Mouse (Mus musculus) cerebellum, postnatal 14 days (tissue): Measurements from ENCODE around the gene Lmnb2.
A peak's percentile ranks its signal among the peaks of the same experiment; 100 is the strongest.

Source experiments
- DNase-seq, 2 experiments: peaks; one replicate each; pipeline ENCODE4 v3.0.0; 2021; ENCODE audit warnings: mixed read lengths in 2 of 2

Gene Lmnb2

DNA sequence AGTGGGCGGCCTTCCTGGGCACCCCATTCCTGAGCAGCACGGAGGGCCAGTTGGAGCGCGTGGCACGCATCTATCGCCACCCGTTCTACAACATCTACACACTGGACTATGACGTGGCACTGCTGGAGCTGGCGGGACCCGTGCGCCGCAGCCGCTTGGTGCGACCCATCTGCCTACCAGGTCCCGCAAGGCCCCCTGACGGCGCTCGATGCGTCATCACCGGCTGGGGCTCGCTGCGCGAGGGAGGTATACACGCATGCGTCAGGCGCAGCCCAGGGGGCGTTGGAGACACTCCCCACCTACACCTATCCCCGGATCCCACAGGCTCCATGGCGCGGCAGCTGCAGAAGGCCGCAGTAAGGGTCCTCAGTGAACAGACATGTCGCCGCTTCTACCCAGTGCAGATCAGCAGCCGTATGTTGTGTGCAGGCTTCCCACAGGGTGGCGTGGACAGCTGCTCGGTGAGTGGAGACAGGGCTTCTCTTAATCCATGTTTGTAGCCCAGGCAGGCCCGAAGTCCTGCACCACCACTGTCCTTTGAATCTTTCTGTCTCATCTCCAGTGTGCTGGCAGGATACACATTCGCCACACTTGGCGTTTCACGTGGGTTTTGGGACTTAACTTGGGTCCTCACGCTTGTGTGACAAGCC, 20.1 kb downstream of the Lmnb2 start:
- no peak for DNase-seq

DNA sequence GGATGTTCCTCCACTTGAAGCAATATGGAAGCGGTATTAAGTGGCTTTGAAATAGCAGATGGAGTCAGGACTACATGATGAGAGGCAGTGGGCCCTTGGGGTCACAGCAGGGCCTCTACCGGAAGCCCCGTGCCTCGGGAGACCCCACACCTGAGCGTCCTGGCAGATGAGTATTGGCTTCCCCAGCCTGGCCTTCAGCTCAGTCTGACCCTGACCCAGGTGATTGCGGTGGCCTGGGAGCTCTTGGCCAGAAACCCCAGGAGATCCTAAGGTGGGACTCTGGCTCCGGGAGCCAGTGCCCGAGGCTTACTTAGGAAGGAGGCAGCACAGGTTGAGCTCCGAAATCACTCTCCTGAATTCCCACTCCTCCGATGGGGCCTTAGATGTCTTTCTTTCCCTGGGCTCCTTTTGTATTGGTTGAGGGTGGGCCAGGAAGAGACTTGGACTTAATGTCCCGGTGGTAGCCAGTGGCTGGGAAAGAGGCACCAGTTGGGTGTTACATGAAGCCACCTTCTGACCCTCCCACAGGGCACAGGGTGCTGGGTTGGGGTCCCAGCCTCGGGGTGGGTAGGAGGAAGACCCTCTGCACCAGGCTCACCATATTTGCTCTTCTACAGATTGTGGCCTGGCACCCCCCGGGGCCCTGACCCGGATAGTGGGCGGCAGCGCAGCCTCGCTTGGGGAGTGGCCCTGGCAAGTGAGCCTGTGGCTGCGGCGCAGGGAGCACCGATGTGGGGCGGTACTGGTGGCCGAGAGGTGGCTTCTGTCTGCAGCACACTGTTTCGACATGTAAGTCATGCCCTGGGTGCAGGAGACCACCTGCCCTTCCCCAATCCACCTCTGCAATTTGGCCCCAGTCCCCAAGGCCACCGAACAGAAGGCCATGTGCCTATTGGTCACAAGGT, 21.2 kb downstream of the Lmnb2 start:
- no peak for DNase-seq

GRCm38 (mm10) chr10:80895697-80896096, 22.3 kb downstream of the Lmnb2 start:
- no peak for DNase-seq

DNA sequence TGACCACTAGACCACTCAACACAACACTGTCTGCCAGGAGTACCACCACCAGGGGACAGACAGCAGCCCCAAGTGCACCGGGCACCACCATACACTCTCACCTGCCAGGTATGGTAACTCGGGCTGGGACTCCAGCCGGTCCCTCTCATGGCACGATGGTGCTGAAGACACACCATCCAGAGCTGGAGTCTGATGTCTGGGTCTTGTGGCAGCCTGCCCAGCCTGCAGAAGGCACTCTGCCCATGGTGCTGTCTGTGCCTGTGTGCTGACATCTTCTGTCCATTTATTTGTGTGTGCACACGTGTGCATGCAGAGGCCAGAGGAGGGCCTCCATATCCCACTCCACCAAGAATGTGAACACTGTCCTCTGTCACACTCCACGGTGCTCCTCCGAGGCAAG, 22.9 kb downstream of the Lmnb2 start:
- peak in 1 of 2 experiments; percentile 61 for DNase-seq

- DNase-seq = peak; percentile 85 to 86
Observed at GRCm38 (mm10) chr10:80887181-80887580, 30.9 kb downstream of the Lmnb2 start.

DNA sequence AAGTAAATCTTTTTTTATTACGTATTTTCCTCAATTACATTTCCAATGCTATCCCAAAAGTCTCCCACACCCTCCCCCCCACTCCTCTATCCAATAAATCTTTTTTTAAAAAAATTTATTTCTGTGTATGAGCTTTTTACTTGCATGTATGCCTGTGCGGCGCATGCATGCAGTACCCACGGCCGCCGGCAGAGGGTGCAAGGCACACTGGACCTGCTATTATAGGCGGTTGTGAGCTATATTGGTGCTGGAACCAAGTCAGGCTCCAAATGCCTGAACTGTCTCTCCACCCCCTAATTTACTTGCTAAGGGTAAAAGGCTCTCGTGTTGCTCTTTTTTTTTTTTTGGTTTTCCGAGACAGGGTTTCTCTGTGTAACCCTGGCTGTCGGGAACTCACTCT, 36.7 kb downstream of the Lmnb2 start:
- DNase-seq = peak; percentile 84 to 90

DNA sequence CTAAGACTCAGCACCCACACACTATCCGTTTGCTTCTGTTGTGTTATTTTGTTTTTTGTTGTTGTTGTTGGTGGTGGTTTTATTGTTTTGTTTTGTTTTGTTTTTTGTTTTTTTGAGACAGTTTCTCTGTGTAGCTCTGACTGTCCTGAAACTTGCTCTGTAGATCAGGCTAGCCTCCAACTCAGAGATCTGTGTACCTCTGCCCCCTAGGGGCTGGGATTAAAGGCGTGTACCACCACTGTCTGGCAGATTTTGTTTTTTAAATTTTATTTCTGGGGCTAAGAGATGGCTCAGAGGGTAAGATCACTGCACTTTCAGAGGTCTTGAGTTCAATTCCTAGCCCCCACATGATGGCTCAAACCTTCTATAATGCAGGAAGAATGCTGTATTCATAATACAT, 37.1 kb downstream of the Lmnb2 start:
- DNase-seq = no peak

- peak; percentile 81 to 87 for DNase-seq
Observed at GRCm38 (mm10) chr10:80880131-80880641, 37.9 kb downstream of the Lmnb2 start.

GRCm38 (mm10) chr10:80876594-80876993, 41.5 kb downstream of the Lmnb2 start:
- no peak for DNase-seq

GRCm38 (mm10) chr10:80876028-80876427, 42.0 kb downstream of the Lmnb2 start:
- peak; percentile 82 to 84 for DNase-seq

DNA sequence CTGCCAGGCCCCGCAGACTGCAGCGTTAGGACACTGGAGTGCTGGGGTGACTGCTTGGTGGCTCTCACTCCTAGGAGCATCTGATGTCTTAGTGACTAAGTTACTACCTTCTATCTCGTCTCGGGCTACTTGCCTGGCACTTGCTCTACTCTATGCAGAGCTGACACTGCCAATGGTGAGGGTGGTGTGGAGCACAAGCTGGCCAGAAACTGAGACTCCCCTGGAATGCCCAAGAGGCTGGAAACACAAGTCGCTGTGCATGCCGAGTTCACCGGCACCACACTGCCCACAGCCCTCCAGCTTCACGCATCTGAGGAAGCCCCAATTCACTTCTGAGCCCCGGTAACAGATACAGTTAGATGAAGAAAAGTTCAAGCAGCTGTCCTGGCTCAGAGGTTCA, 44.0 kb downstream of the Lmnb2 start:
- no peak for DNase-seq

DNA sequence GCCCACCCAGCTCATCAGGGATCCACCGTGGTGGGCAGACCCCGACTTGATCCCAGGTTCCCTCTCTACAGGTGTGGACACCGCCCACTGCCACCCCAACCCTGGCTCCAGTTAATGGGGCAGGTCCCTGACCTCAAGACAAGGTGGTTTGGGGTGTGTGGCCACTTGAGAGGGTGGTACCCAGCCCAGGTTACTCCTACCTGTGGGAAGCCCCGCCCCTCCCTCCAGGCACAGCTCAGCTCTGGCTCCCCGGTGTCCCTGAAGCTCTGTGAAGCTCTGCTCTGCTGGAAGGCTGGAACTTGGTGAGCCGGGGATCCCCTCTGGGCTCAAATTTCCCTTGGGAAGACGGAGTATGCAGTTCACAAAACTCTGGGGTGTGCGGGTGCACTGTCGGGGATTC, 46.5 kb downstream of the Lmnb2 start, which contains the start of gene Tmprss9:
TSS of gene Tmprss9 (plus strand) at position 268 of the 400 bp plus-strand sequence.
- DNase-seq = no peak

DNA sequence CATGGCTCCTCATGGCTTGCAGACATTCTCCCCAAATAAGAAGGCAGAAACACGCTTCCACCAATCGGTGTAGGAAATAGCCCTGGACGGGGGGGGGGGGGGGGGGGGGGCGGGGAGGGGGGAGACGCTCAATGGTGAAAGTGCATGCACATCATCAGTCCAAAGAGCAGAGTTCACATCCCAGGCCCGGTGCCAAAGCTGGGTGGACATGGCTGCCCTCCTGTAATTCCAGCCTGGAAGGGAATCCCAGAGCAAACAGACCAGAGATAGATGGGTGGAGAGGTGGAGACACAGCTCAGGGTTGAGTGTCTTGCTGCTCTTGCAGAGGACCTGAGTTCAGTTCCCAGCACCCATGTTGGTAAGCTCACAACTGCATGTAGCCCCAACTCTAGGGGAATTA, 47.1 kb downstream of the Lmnb2 start:
- peak in 1 of 2 experiments; percentile 42 for DNase-seq

DNA sequence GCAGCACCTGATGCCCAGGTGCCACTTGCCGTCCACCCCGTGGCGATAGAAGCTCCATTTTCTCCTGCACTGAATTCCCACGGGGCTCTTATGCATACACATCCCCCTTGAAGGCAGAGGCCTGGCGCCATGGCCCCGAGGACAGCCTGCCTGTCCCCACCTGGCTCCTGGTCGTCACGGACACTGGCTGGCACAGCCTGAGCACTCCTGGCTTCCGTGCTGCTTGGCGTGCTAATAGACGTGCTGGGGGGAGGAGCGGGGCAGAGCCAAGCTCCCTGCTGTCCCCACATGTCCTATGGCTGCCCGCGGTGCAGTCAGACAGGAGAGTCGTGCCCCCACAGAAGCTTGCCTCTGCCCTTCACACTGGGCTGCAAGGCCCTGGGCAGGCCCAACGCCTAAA, 53.6 kb downstream of the Lmnb2 start:
- DNase-seq = peak; percentile 75 to 86

- DNase-seq = no peak
Observed at GRCm38 (mm10) chr10:80862305-80862704, 55.7 kb downstream of the Lmnb2 start.

- no peak for DNase-seq
Observed at GRCm38 (mm10) chr10:80858350-80858935, 59.6 kb downstream of the Lmnb2 start.

GRCm38 (mm10) chr10:80857848-80858247, 60.2 kb downstream of the Lmnb2 start:
- no peak for DNase-seq

DNA sequence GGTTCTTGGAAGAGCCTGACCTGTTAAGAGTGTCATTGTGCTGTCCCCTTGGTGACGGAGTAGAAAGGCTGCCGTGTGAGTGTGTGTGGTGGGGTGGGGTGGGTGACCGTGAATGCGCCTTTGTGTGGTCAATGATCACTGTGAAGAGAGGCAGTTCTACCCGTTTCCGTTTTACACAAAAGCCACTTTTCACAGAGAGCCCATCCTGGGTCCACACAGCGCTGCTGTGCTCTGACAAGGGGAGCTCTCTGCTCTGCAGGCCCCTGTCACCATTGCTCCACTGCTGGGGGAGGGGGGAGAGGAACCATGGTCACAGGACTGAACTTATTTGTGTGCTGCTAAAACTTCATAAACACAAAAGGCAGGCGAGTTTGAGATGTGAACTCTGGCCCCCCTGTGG, 60.7 kb downstream of the Lmnb2 start:
- DNase-seq = no peak

DNA sequence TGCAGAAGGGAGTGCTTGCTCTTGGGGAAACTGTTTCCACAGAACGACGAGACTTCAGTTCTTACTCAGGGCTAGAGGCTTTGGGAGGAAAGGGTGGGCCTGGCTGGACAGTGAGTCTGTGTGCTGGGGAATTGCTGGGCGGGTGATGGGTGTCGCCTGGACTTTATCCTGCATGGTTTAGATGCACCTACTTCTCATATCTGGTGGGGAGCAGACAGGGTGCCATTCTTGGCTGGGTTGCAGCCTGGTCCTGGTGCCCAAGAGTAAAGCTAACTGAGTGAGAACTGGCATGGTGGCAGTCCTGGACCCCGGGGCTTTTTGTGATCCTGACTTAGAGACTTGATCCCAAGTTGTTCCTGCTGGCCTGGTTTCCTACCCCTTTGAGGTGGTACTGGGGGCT, 61.1 kb downstream of the Lmnb2 start:
- no peak for DNase-seq

DNA sequence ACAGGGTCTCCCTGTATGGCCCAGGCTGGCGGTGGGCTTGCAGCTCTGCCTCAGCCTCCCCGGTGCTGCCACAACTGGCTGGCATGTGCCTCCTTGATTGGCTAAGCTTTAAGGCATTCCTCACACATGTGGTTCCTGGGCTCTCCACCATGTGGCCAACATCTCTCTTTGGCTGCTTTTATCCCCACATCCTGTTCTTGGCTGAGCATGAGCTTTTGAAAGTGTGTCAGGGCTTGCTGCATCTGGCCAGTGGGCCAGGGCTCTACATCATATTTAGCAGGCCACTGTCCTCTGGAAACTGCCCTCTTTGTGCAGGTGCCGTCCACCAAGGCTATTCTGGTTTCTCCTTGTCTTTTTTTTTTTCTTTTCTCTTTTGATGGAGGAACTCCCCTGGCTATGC, 61.8 kb downstream of the Lmnb2 start:
- DNase-seq = no peak

GRCm38 (mm10) chr10:80855749-80856073, 62.3 kb downstream of the Lmnb2 start:
- DNase-seq = peak; percentile 58 to 61

- peak; percentile 99 for DNase-seq
Observed at GRCm38 (mm10) chr10:80854913-80855748, 62.9 kb downstream of the Lmnb2 start, which contains the start of the genes Lsm7 and Sppl2b. Gene Lsm7, minus strand, starts transcription at chr10:80855209. Gene Sppl2b, plus strand, starts transcription at chr10:80855275.
